Mouse (Mus musculus): ENCODE data around the gene Prdm9.

Prdm9 gene

GRCm38 (mm10) chr17:15527811-15528136, 36.4 kb downstream of the Prdm9 start:
- DNase-seq (ENCODE audit: low read depth, low spot score) = no peak

- DNase-seq (ENCODE audit: low read depth, low spot score) = peak; percentile 84
Observed at GRCm38 (mm10) chr17:15526986-15527810, 37.0 kb downstream of the Prdm9 start, which contains the start of gene Pdcd2. TSS of gene Pdcd2 (minus strand) at chr17:15527301.

GRCm38 (mm10) chr17:15526304-15526703, 37.9 kb downstream of the Prdm9 start:
- no peak for DNase-seq (ENCODE audit: low read depth, low spot score)

GRCm38 (mm10) chr17:15518766-15519165, 45.4 kb downstream of the Prdm9 start:
- DNase-seq (ENCODE audit: low read depth, low spot score) = no peak

GRCm38 (mm10) chr17:15518186-15518585, 46.0 kb downstream of the Prdm9 start:
- no peak for DNase-seq (ENCODE audit: low read depth, low spot score)

GRCm38 (mm10) chr17:15517776-15518175, 46.4 kb downstream of the Prdm9 start:
- DNase-seq (ENCODE audit: low read depth, low spot score) = no peak

- no peak for DNase-seq (ENCODE audit: low read depth, low spot score)
Observed at GRCm38 (mm10) chr17:15510694-15511093, 53.5 kb downstream of the Prdm9 start.

- DNase-seq (ENCODE audit: low read depth, low spot score) = peak; percentile 97
Observed at GRCm38 (mm10) chr17:15499656-15500394, 64.3 kb downstream of the Prdm9 start, which contains the start of the genes Psmb1 and Tbp. TSS of gene Psmb1 (minus strand) at chr17:15499751. TSS of gene Tbp (plus strand) at chr17:15499888.

- no peak for DNase-seq (ENCODE audit: low read depth, low spot score)
Observed at GRCm38 (mm10) chr17:15498753-15499113, 65.4 kb downstream of the Prdm9 start.

- peak; percentile 87 for DNase-seq (ENCODE audit: low read depth, low spot score)
Observed at GRCm38 (mm10) chr17:15497882-15498752, 66.0 kb downstream of the Prdm9 start.

Measured in retina, postnatal 7 days (tissue).